Mouse (Mus musculus) thymus, adult 2 months (tissue): ENCODE results near the gene Ccdc61.

Experiments used
- CTCF ChIP-seq: fragments of 200-500 bp; IDR thresholded peaks from 2 replicates; pipeline ENCODE4 v1.5.1; 2012; ENCODE audit warnings: mild to moderate bottlenecking, control low read depth, low read length, moderate library complexity, borderline replicate concordance; ENCODE audit not compliant: control insufficient read depth, poor library complexity, insufficient read depth; ENCODE audit errors: extremely low read depth
- POLR2A ChIP-seq: fragments of 200-500 bp; IDR thresholded peaks from 2 replicates; pipeline ENCODE4 v1.6.1; 2012; ENCODE audit warnings: mild to moderate bottlenecking, low read length, control low read depth, moderate library complexity; ENCODE audit not compliant: control insufficient read depth, poor library complexity, insufficient read depth; ENCODE audit errors: extremely low read depth

GRCm38 (mm10) chr7:18893651-18894430, 16.4 kb downstream of the Ccdc61 start:
- no peak for TF ChIP-seq CTCF
- TF ChIP-seq POLR2A, result no peak
